Mouse (Mus musculus) heart, postnatal 14 days (tissue): ENCODE results near the gene Exd2. TPM values are rescaled to one million over a fixed set of nuclear protein-coding genes. Genes with fewer than 3 reads are reported as not detected.

Experiments
- DNase-seq, 2 experiments: peaks; one replicate each; pipeline ENCODE4 v3.0.0; 2021 to 2022
- intact Hi-C: fragments of 180-260 bp; cut with DNase I; formaldehyde crosslinking; loops from one replicate; pipeline ENCODE4 v1.15.1; 2025
- total RNA-seq, 2 experiments: library from RNA; stranded (reverse); gene quantifications; 2 replicates each; pipeline ENCODE4 v1.2.3; 2021

Gene Exd2
- total RNA-seq, 2 experiments from 2014 or later = 11.2 to 12.7 TPM

- intact Hi-C loops = loop anchor here (5.0 kb wide), 1 partner anchor 326 kb away; no protein-coding TSS in a partner anchor
- DNase-seq = no peak
Measured at GRCm38 (mm10) chr12:80483397-80483796, 20.5 kb downstream of the Exd2 start.

- DNase-seq = no peak
- intact Hi-C loops = no loop called here
Measured at GRCm38 (mm10) chr12:80493311-80493710, 30.4 kb downstream of the Exd2 start.

- intact Hi-C loops = loop anchor here (5.0 kb wide), 2 partner anchors 177 to 232 kb away; no protein-coding TSS in a partner anchor
- no peak for DNase-seq
Measured at GRCm38 (mm10) chr12:80495691-80496090, 32.8 kb downstream of the Exd2 start.

- intact Hi-C loops = loop anchor here (5.0 kb wide), 2 partner anchors 174 to 229 kb away; no protein-coding TSS in a partner anchor
- DNase-seq = no peak
Measured at GRCm38 (mm10) chr12:80498356-80498755, 35.5 kb downstream of the Exd2 start.

- DNase-seq = no peak
- intact Hi-C loops = no loop called here
Measured at GRCm38 (mm10) chr12:80500506-80500905, 37.6 kb downstream of the Exd2 start.

GRCm38 (mm10) chr12:80504718-80505117, 41.8 kb downstream of the Exd2 start:
- intact Hi-C loops = no loop called here
- peak; percentile 27 to 37 for DNase-seq

GRCm38 (mm10) chr12:80507041-80507745, 44.3 kb downstream of the Exd2 start:
- peak; percentile 37 to 63 for DNase-seq
- intact Hi-C loops = no loop called here

DNA sequence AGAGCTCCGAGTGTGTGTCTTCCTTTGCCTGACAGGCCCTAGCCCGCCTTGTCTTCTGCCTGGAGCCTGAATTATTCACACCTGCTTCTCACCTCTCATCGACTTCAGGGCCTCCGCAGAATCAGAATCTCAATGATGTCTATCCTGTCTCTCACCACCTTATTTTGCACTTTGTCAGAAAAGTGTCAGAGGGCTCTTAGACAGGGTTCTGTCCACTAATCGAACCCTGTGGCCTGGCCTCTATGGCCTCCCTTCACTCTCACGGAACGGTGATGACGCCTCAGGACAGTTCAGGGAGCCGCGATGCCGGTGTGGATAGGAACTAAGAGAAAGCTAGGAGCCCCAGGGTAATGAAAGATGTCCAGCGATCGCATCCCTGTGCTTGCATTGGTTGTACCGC, 55.1 kb downstream of the Exd2 start, which contains the start of gene Galnt16:
Galnt16 (plus strand) TSS at position 301 of the 400 bp plus-strand sequence.
- DNase-seq = no peak
- intact Hi-C loops = loop anchor here (5.0 kb wide), 1 partner anchor 59 kb away; no protein-coding TSS in a partner anchor

GRCm38 (mm10) chr12:80518393-80518756, 55.5 kb downstream of the Exd2 start:
- DNase-seq = no peak
- intact Hi-C loops = loop anchor here (5.0 kb wide), 1 partner anchor 59 kb away; no protein-coding TSS in a partner anchor

DNA sequence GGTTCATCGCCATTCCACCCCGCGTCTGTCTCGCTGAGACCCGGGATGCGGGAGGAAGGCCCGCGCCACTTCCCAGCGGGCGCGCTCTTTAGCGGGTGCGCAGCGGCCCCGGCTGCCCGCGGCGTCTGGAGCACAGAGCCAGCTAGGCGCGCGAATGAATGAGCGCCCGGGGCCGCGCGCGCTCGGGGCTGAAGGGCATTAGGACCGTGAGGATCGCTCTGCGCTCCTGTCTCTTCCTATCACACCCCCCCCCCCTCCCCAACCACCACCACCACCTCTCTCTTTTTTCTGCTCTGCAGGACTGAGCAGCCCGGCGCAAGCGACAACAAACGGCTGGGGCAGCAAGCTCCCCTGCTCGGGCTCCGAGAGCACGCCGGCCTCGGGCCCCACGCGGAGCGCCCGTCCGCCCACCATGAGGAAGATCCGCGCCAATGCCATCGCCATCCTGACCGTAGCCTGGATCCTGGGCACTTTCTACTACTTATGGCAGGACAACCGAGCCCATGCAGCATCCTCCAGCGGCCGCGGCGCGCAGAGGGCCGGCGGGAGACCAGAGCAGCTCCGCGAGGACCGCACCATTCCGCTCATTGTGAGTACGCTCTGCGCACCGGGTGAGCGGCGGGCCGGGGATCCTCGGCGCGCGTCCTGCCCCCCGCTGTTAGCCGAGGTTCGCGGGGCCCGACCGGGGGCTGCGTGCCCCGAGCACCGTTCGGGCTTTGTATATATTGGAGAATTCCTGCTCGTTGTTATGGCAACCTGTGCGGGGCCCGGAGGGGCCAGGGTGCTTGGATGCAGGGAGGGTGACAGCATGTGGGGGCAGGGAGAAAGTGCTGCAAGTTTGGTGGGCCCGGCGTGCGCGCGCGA, 56.1 kb downstream of the Exd2 start:
- DNase-seq = peak; percentile 41 to 42
- intact Hi-C loops = loop anchor here (5.0 kb wide), 1 partner anchor 58 kb away; no protein-coding TSS in a partner anchor

DNA sequence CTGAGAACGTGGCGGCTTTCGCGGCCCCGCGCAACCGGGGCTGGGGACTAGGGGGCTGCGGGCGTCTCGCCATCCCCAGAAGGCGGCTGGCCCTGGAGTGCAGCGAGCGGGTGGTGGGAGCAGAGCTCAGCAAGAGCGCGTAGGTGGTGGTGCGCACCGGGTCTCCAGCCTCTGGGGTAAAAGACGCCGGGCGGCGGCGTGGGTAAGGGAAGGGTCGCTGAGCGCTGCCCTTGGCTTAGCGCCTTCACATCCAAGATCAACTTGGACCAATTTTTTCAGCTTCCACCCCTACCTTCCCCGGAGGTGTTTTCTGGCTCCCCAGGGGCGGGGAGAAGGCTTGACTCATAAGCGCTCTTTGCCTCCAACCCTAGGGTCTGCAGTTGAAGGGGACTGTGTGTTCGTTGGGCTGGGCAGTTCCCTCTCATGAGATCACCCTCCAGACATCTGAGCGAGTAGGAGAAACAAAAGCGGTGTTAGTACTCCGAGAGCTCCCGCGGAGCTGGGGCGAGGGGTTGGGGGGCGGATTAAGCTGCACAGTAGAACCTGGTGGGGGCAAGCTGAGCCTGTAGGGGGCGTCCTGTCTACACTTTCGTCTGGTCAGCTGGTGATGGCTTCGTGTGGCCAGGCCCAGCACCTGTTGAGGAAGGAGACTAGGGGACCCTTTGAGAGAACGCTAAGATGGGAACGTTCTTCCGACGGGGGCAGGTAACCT, 56.9 kb downstream of the Exd2 start:
- intact Hi-C loops = loop anchor here (5.0 kb wide), 1 partner anchor 58 kb away; no protein-coding TSS in a partner anchor
- DNase-seq = peak; percentile 57 to 64

DNA sequence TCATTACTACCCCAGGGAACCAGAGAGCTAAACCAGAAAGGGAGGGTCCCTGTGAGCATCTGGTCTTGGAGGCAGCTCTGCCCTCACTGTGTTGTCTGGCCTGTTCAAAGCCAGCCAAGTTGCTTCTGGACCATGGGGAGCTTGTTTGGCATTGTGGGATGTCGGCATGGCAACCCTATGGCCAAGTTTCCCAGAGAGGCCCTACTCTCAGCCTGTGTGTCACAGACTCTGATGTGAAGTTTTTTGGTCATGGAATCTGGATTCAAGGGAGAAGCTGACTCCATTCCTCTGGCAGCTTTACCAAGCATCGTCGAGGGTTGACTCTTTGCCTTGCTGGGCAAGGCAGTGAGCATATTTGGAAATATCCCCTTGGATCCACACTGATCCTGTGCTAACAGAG, 59.1 kb downstream of the Exd2 start:
- peak; percentile 52 to 59 for DNase-seq
- intact Hi-C loops = no loop called here

- intact Hi-C loops = no loop called here
- no peak for DNase-seq
Measured at GRCm38 (mm10) chr12:80524276-80524921, 61.5 kb downstream of the Exd2 start.

DNA sequence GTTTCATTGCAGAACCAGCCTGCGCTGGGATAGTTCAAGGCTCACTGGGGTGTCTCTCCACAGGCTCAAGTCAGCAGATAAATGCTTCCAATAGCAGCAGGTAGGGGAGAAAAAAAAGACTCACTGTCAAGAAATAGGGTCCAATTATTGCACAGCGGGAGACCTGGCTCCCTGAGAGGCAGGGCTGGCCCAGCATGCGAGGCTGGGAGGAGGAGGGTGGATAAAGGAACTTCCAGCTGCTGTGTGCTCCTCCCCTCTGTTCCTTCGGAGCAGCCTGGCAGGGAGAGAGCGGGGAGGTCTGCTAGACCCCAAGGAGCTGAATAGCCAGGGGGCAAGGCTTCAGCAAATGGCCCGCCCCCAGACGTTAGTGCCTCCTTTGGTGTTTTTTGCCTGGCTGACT, 62.6 kb downstream of the Exd2 start:
- intact Hi-C loops = no loop called here
- peak in 1 of 2 experiments; percentile 23 for DNase-seq

- intact Hi-C loops = no loop called here
Measured at GRCm38 (mm10) chr12:80526511-80526910, 63.6 kb downstream of the Exd2 start.

GRCm38 (mm10) chr12:80527727-80528389, 65.0 kb downstream of the Exd2 start:
- intact Hi-C loops = no loop called here
- DNase-seq = no peak

More at GRCm38 (mm10) chr12:80526511-80526910, 63.6 kb downstream of the Exd2 start:
- DNase-seq = no peak

DNA sequence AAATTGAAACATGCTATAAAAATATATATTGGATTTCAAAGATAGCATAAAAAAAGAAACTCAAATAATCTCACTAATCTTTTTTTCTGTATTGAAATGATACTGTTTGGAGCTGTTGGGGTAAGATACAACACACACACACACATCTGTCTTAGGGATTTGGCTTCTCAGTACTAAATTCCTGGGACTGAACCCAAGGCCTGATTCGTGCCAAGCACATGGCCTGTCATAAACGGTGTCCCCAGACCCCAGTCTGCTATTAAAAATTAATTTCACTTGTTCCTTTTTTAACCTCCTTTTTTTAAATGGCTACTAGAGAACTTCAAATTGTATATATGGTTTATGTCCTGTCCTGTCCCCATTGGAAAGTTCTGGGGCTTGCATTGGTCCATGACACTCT, 67.2 kb downstream of the Exd2 start:
- peak; percentile 42 to 52 for DNase-seq

GRCm38 (mm10) chr12:80530630-80531029, 67.7 kb downstream of the Exd2 start:
- intact Hi-C loops = no loop called here
- peak in 1 of 2 experiments; percentile 43 for DNase-seq

More for the DNA sequence above, 67.2 kb downstream of the Exd2 start:
- intact Hi-C loops = no loop called here

GRCm38 (mm10) chr12:80531585-80531984, 68.7 kb downstream of the Exd2 start:
- intact Hi-C loops = no loop called here
- DNase-seq = no peak
